Mouse (Mus musculus): ENCODE measurements at regions not wholly inside any gene's neighbourhood (a gene's known extent, or its start where the extent isn't known, plus 50 kb on each side); places are given as distances from the start of the nearest gene placed in this dataset.
"Not testable (repeated sequence)": the region's sequence is repeated elsewhere in the genome, so short reads cannot be mapped to it uniquely, and the experiment has no call there.

GRCm38 (mm10) chr17:29430401-29430800, 60.2 kb upstream of the Pim1 start:
- no peaks in the 10 kb centered on the region for H3K36me3 ChIP-seq
- H3K9ac ChIP-seq: no peak overlapping the region
- H3K4me1 ChIP-seq (replicated peaks): peaks cover 56% of the 10 kb centered on the region
- H3K4me2 ChIP-seq: no peak overlapping the region
- no peak overlapping the region for H3K27ac ChIP-seq (ENCODE audit: poor library complexity, severe bottlenecking)
- ATAC-seq (ENCODE audit: insufficient number of reproducible peaks, low FRiP score): no peak
- WGBS: 72% methylated on average over 11 of the region's 11 CpGs
- no peak overlapping the region for H3K4me3 ChIP-seq
- no peaks in the 10 kb centered on the region for H3K9me3 ChIP-seq (replicated peaks)
- no peaks in the 10 kb centered on the region for H3K27me3 ChIP-seq (replicated peaks)

GRCm38 (mm10) chr17:29430806-29431205, 59.7 kb upstream of the Pim1 start:
- H3K4me1 ChIP-seq (replicated peaks): peaks cover 59% of the 10 kb centered on the region
- H3K9ac ChIP-seq: no peak overlapping the region
- H3K4me3 ChIP-seq: no peak overlapping the region
- no peak for ATAC-seq (ENCODE audit: insufficient number of reproducible peaks, low FRiP score)
- 93% methylated on average over 6 of the region's 6 CpGs for WGBS
- H3K27ac ChIP-seq (ENCODE audit: poor library complexity, severe bottlenecking): no peak overlapping the region
- H3K36me3 ChIP-seq: no peaks in the 10 kb centered on the region
- no peaks in the 10 kb centered on the region for H3K9me3 ChIP-seq (replicated peaks)
- H3K4me2 ChIP-seq: no peak overlapping the region
- no peaks in the 10 kb centered on the region for H3K27me3 ChIP-seq (replicated peaks)

- H3K27ac ChIP-seq (ENCODE audit: poor library complexity, severe bottlenecking): peak overlapping the region; percentile 97
- no peak overlapping the region for H3K4me3 ChIP-seq
- H3K9ac ChIP-seq: no peak overlapping the region
- no peak for ATAC-seq (ENCODE audit: insufficient number of reproducible peaks, low FRiP score)
- WGBS: 57% methylated on average over 8 of the region's 8 CpGs
- no peaks in the 10 kb centered on the region for H3K27me3 ChIP-seq (replicated peaks)
- no peak overlapping the region for H3K4me2 ChIP-seq
- no peaks in the 10 kb centered on the region for H3K36me3 ChIP-seq
- no peaks in the 10 kb centered on the region for H3K9me3 ChIP-seq (replicated peaks)
- H3K4me1 ChIP-seq (replicated peaks): peaks cover 61% of the 10 kb centered on the region
Measured at GRCm38 (mm10) chr17:29431553-29432297, 58.8 kb upstream of the Pim1 start.

- Histone ChIP-seq H3K27ac (ENCODE audit: poor library complexity, severe bottlenecking) (peak overlapping the region; percentile 97), H3K4me3 (no peak overlapping the region), H3K36me3 (no peaks in the 10 kb centered on the region), H3K9ac (no peak overlapping the region), H3K27me3 (replicated peaks) (no peaks in the 10 kb centered on the region), H3K4me1 (replicated peaks) (peaks cover 64% of the 10 kb centered on the region), H3K9me3 (replicated peaks) (no peaks in the 10 kb centered on the region), H3K4me2 (peak overlapping the region; percentile 34; the same call in 1 of the 2 replicates)
- WGBS: 84% methylated on average over 8 of the region's 8 CpGs
- no peak for ATAC-seq (ENCODE audit: insufficient number of reproducible peaks, low FRiP score)
Measured at GRCm38 (mm10) chr17:29432666-29433065, 57.9 kb upstream of the Pim1 start.

- H3K27ac ChIP-seq (ENCODE audit: poor library complexity, severe bottlenecking): peak overlapping the region; percentile 97
- 10% methylated on average over 8 of the region's 8 CpGs for WGBS
- no peaks in the 10 kb centered on the region for H3K36me3 ChIP-seq
- H3K27me3 ChIP-seq (replicated peaks): no peaks in the 10 kb centered on the region
- ATAC-seq (ENCODE audit: insufficient number of reproducible peaks, low FRiP score): peak; percentile 55
- H3K4me3 ChIP-seq: no peak overlapping the region
- H3K9me3 ChIP-seq (replicated peaks): no peaks in the 10 kb centered on the region
- H3K9ac ChIP-seq: peak overlapping the region; percentile 42
- peaks cover 61% of the 10 kb centered on the region for H3K4me1 ChIP-seq (replicated peaks)
- H3K4me2 ChIP-seq: peak overlapping the region; percentile 39
Measured at GRCm38 (mm10) chr17:29433370-29433769, 57.2 kb upstream of the Pim1 start.

- WGBS: 73% methylated on average over 20 of the region's 20 CpGs
- H3K27ac ChIP-seq (ENCODE audit: poor library complexity, severe bottlenecking): peak overlapping the region; percentile 97
- peak overlapping the region; percentile 42 for H3K9ac ChIP-seq
- peaks cover 63% of the 10 kb centered on the region for H3K4me1 ChIP-seq (replicated peaks)
- 0 out of 2 replicates have a peak overlapping the region, but pooled peaks have one; percentile 39 for H3K4me2 ChIP-seq
- no peak overlapping the region for H3K4me3 ChIP-seq
- H3K27me3 ChIP-seq (replicated peaks): no peaks in the 10 kb centered on the region
- no peaks in the 10 kb centered on the region for H3K36me3 ChIP-seq
- ATAC-seq (ENCODE audit: insufficient number of reproducible peaks, low FRiP score): no peak
- H3K9me3 ChIP-seq (replicated peaks): no peaks in the 10 kb centered on the region
Measured at GRCm38 (mm10) chr17:29434074-29434944, 56.2 kb upstream of the Pim1 start.

DNA sequence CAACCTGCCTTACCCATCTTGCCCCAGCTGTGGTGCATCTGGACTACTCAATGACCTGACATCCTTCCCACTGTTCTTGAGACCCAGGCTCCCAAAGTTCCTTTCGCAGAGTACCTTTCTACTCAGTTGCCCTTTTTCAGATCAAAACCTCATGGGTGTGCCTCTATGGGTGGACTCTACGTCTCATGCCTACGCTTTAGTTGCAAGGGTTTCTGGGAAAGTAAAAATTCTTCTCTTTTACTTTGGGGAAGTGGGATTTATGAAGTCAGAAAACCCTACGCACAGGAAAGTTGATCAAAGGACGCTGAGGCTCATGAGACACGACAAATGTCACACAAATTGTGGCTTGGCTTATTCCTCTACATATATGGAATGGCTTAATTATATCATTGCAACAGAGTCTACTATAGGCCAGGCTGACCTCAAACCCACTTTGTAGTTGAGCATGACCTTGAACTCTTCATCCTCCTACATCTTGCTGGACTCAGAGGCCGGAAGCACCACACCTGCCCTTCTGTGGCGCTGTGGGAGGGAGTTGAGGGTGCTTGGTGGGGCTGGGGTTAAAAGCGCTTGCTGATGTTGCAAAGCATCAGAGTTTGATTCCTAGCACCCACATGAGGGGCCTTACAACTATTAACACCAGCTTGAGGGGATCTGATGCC, 55.1 kb upstream of the Pim1 start:
- ATAC-seq (ENCODE audit: insufficient number of reproducible peaks, low FRiP score): no peak
- Histone ChIP-seq H3K9me3 (replicated peaks) (no peaks in the 10 kb centered on the region), H3K9ac (no peak overlapping the region), H3K27ac (ENCODE audit: poor library complexity, severe bottlenecking) (peak overlapping the region; percentile 29; the same call in 1 of the 2 replicates), H3K36me3 (no peaks in the 10 kb centered on the region), H3K27me3 (replicated peaks) (no peaks in the 10 kb centered on the region), H3K4me2 (no peak overlapping the region), H3K4me1 (replicated peaks) (peaks cover 72% of the 10 kb centered on the region), H3K4me3 (no peak overlapping the region)
- 90% methylated on average over 9 of the region's 9 CpGs for WGBS

DNA sequence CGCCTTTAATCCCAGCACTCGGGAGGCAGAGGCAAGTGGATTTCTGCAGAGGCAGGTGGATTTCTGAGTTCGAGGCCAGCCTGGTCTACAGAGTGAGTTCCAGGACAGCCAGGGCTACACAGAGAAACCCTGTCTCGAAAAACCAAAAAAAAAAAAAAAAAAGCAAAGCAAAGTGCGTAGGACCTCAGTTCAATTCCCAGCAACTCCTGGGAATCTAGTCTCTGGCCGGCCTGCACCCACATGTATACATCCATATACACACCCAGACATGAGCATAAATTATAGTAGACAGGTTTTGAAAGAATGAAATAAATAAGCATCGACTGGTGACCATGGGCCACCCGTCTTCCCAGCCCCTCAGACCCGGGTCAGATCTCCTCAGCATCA, 54.1 kb upstream of the Pim1 start:
- not testable (repeated sequence) for ATAC-seq (ENCODE audit: insufficient number of reproducible peaks, low FRiP score); H3K9me3 ChIP-seq (replicated peaks); H3K27me3 ChIP-seq (replicated peaks); H3K36me3 ChIP-seq
- H3K9ac ChIP-seq: peak overlapping the region; percentile 75
- H3K4me2 ChIP-seq: peak overlapping the region; percentile 78
- peaks cover 79% of the 10 kb centered on the region for H3K4me1 ChIP-seq (replicated peaks)
- WGBS: 60% methylated on average over 9 of the region's 9 CpGs
- H3K27ac ChIP-seq (ENCODE audit: poor library complexity, severe bottlenecking): peak overlapping the region; percentile 96
- H3K4me3 ChIP-seq: peak overlapping the region; percentile 49

DNA sequence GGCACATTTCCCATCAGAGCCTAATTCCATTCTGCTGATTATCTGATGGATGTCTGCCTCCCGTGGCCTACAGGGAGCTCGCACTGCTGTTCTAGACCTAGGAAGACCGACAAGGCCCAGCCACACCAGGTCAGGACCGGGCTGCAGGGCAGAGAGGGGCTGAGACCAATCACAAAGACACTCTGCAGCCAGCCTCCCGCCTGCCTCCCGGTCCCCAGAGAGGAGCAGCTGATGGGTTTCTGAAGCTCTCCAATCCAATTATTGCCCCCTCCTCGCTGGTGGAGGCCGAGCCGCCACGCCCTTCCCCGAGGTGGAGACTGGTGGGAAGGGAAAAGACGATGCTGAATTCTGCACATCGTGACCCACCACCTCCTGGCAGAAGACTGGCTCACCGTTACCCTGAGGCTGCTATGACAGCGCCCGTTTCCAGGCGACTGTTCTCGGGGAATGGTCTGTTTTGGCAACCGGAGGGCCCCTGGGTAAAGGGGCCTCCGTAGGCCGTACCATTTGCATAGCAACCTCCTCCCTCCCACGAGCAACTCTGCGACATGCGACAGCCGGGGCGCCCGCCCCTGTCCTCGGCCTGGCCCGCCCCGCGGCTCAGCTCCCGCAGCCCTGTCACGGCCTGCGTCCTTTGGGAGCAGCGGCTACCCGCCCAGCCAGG, 53.5 kb upstream of the Pim1 start:
- H3K9ac ChIP-seq: peak overlapping the region; percentile 75
- peak; percentile 88 for ATAC-seq (ENCODE audit: insufficient number of reproducible peaks, low FRiP score)
- H3K27ac ChIP-seq (ENCODE audit: poor library complexity, severe bottlenecking): peak overlapping the region; percentile 96
- peak overlapping the region; percentile 78 for H3K4me2 ChIP-seq
- peaks cover 79% of the 10 kb centered on the region for H3K4me1 ChIP-seq (replicated peaks)
- peak overlapping the region; percentile 49 for H3K4me3 ChIP-seq
- no peaks in the 10 kb centered on the region for H3K9me3 ChIP-seq (replicated peaks)
- WGBS: under 1% methylated on average over 35 of the region's 36 CpGs
- no peaks in the 10 kb centered on the region for H3K36me3 ChIP-seq
- no peaks in the 10 kb centered on the region for H3K27me3 ChIP-seq (replicated peaks)

DNA sequence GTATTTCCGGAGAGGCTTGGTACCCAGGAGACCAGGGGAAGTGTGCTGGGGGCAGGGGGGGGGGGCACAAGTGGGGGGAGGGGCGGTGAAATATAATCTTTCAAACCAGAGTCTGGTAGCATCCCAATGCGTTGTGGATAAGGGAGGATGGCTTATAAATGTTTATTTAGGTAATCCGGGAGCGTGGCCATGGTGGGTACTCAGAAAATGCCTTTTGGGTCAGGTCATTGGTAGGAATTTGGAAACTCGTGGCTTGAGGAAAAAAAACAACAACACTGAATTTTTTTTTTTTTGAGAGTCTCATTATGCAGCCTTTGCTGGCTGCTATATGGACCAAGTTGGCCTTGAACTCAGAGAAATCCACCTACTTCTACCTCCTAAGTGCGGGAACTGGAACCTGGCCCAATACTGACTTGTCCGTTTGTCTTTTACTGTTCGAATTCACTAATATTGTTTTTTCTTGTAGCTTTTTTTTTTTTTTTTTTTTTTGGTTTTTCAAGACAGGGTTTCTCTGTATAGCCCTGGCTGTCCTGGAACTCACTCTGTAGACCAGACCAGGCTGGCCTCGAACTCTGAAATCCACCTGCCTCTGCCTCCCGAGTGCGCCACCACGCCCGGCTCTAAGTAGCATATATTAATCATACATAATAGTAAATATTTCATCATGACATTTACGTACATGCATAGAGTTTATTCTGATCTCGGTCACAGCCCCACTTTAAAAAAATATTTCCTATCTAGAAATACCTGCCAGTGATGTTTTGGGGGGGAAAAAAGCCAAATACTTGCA, 52.8 kb upstream of the Pim1 start:
- H3K4me1 ChIP-seq (replicated peaks): peaks cover 77% of the 10 kb centered on the region
- H3K9me3 ChIP-seq (replicated peaks): no peaks in the 10 kb centered on the region
- 35% methylated on average over 16 of the region's 16 CpGs for WGBS
- H3K27ac ChIP-seq (ENCODE audit: poor library complexity, severe bottlenecking): peak overlapping the region; percentile 96
- no peak for ATAC-seq (ENCODE audit: insufficient number of reproducible peaks, low FRiP score)
- H3K4me3 ChIP-seq: peak overlapping the region; percentile 49
- H3K4me2 ChIP-seq: peak overlapping the region; percentile 78
- H3K36me3 ChIP-seq: no peaks in the 10 kb centered on the region
- no peaks in the 10 kb centered on the region for H3K27me3 ChIP-seq (replicated peaks)
- peak overlapping the region; percentile 75 for H3K9ac ChIP-seq

All from heart, embryonic 12.5 days (tissue).